Mouse (Mus musculus) heart, adult 2 months (tissue): ENCODE results near the gene Slc44a2.

Experiments
- CTCF ChIP-seq: fragments of 200-600 bp; IDR thresholded peaks from 2 replicates; pipeline ENCODE4 v1.8.1; 2022; ENCODE audit warnings: antibody characterized with exemption, mild to moderate bottlenecking, moderate library complexity
- POLR2A ChIP-seq: fragments of 200-500 bp; IDR thresholded peaks from 2 replicates; pipeline ENCODE4 v1.6.1; 2011; ENCODE audit warnings: mild to moderate bottlenecking, low read depth, low read length, control low read depth; ENCODE audit not compliant: insufficient read depth

- no peak for TF ChIP-seq POLR2A
- TF ChIP-seq CTCF = peak; percentile 42
Measured at GRCm38 (mm10) chr9:21319503-21319902, 995 bp upstream of the Slc44a2 start.
